Mouse (Mus musculus): Measurements from ENCODE around the gene Limk1. TPM values are rescaled to one million over a fixed set of nuclear protein-coding genes. Genes with fewer than 3 reads are reported as not detected.

The Limk1 gene
- polyA plus RNA-seq, 1 experiment from 2014 or later, result 7.1 TPM

DNA sequence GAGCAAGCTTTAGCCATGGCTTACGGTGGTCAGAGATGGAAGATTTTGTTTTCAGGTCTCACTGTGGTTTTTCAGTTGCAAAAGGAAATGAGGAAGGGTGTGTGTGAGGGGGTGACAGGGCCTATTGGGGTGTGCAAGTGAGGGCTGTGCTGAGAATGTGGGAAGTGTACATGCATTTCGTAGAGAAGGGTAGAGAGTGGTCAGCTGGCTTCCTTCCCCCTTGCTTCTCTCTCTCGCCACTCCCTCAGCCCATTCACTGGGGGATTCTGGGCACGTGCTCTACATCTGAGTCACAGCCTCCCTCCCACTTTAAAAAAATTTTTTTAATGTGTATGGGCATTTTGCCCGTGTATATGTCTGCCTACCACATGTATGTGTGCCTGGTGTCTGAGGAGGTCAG lies 81.3 kb downstream of the Limk1 start:
- Histone ChIP-seq H3K4me2 (replicated peaks; ENCODE audit: low read depth, low read length) (no peak overlapping the region), H3K9ac (replicated peaks; ENCODE audit: low read depth, low read length) (no peak overlapping the region), H3K27me3 (ENCODE audit: control insufficient read depth, insufficient read depth, low read length) (no peaks in the 10 kb centered on the region), H3K4me1 (ENCODE audit: control insufficient read depth, insufficient read depth, low read length) (0 out of 2 replicates have a peak, but pooled peaks cover 2% of the 10 kb centered on the region), H3K36me3 (ENCODE audit: control insufficient read depth, insufficient read depth, low read length) (no peaks in the 10 kb centered on the region), H3K4me3 (ENCODE audit: low read depth, low read length) (no peak overlapping the region), H3K9me3 (ENCODE audit: control insufficient read depth, low read depth, low read length) (no peaks in the 10 kb centered on the region), H3K27ac (ENCODE audit: low read length) (no peak overlapping the region)
- WGBS, result 65% methylated on average over 5 of the region's 5 CpGs
- ATAC-seq (ENCODE audit: insufficient number of reproducible peaks, insufficient read depth, low FRiP score, low read depth), result no peak

DNA sequence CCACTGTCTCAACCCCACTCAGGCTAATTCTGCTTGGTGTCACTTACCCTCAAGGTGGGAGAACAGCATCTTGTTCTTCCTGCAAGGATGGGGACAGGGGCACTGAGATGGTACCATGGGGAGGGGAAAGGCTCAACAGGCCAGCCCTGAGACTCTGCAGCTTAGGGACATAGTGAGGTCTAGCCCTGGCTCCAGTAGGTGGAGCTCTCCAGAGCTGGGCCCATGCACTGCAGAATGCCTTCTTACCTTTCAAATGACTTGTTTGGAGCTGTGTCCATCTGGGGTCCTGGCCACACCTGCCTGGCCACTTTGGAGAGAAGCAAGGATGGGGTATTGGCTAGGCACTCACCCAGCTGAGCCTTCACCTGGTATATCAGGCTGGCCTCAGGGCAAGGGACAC lies 82.1 kb downstream of the Limk1 start:
- H3K4me3 ChIP-seq (ENCODE audit: low read depth, low read length), result no peak overlapping the region
- no peak overlapping the region for H3K27ac ChIP-seq (ENCODE audit: low read length)
- no peaks in the 10 kb centered on the region for H3K27me3 ChIP-seq (ENCODE audit: control insufficient read depth, insufficient read depth, low read length)
- H3K4me2 ChIP-seq (replicated peaks; ENCODE audit: low read depth, low read length), result no peak overlapping the region
- H3K9ac ChIP-seq (replicated peaks; ENCODE audit: low read depth, low read length), result no peak overlapping the region
- H3K36me3 ChIP-seq (ENCODE audit: control insufficient read depth, insufficient read depth, low read length), result no peaks in the 10 kb centered on the region
- no peak for ATAC-seq (ENCODE audit: insufficient number of reproducible peaks, insufficient read depth, low FRiP score, low read depth)
- no peaks in the 10 kb centered on the region for H3K9me3 ChIP-seq (ENCODE audit: control insufficient read depth, low read depth, low read length)
- H3K4me1 ChIP-seq (ENCODE audit: control insufficient read depth, insufficient read depth, low read length), result 0 out of 2 replicates have a peak, but pooled peaks cover 2% of the 10 kb centered on the region

Other genes starting within 250 kb of the Limk1 start
- gene Gtf2ird1, start 231.9 kb downstream of the Limk1 start, polyA plus RNA-seq (2014; fragmentation: Nextera tagmentation; extraction: Ambion mirVana), result 107 and 112 TPM in 2 replicates
- 4.1 and 4.4 TPM in 2 replicates for gene Clip2, start 136.2 kb downstream of the Limk1 start, polyA plus RNA-seq (2014; fragmentation: Nextera tagmentation; extraction: Ambion mirVana)
- 0.17 TPM in 1 of 2 replicates, not detected in the other for gene Syna, start 128.4 kb downstream of the Limk1 start, polyA plus RNA-seq (2014; fragmentation: Nextera tagmentation; extraction: Ambion mirVana)
- 278 and 285 TPM in 2 replicates for gene Rfc2, start 107.2 kb downstream of the Limk1 start, polyA plus RNA-seq (2014; fragmentation: Nextera tagmentation; extraction: Ambion mirVana)
- gene Lat2, start 73.6 kb downstream of the Limk1 start, polyA plus RNA-seq (2014; fragmentation: Nextera tagmentation; extraction: Ambion mirVana), result 1.2 and 1.6 TPM in 2 replicates
- gene Eif4h, start 49.1 kb downstream of the Limk1 start, polyA plus RNA-seq (2014; fragmentation: Nextera tagmentation; extraction: Ambion mirVana), result 442 and 457 TPM in 2 replicates
- gene Eln, start 58.7 kb upstream of the Limk1 start, polyA plus RNA-seq (2014; fragmentation: Nextera tagmentation; extraction: Ambion mirVana), result 48.3 and 54.9 TPM in 2 replicates
- not detected in 2 replicates for gene Tmem270, start 218.1 kb upstream of the Limk1 start, polyA plus RNA-seq (2014; fragmentation: Nextera tagmentation; extraction: Ambion mirVana)
- gene Cldn13, start 226.9 kb upstream of the Limk1 start, polyA plus RNA-seq (2014; fragmentation: Nextera tagmentation; extraction: Ambion mirVana), result 1.0 TPM in 1 of 2 replicates, not detected in the other
- gene Mettl27, start 243.8 kb upstream of the Limk1 start, polyA plus RNA-seq (2014; fragmentation: Nextera tagmentation; extraction: Ambion mirVana), result 22.1 and 26.3 TPM in 2 replicates